Mouse (Mus musculus): Measurements from ENCODE around the gene Filip1. TPM values are rescaled to one million over a fixed set of nuclear protein-coding genes. Genes with fewer than 3 reads are reported as not detected.
A peak's percentile ranks its signal among the peaks of the same experiment; 100 is the strongest.

Gene Filip1
- total and polyA plus RNA-seq, 3 experiments = 0.71 to 1.5 (median 1.3) TPM

DNA sequence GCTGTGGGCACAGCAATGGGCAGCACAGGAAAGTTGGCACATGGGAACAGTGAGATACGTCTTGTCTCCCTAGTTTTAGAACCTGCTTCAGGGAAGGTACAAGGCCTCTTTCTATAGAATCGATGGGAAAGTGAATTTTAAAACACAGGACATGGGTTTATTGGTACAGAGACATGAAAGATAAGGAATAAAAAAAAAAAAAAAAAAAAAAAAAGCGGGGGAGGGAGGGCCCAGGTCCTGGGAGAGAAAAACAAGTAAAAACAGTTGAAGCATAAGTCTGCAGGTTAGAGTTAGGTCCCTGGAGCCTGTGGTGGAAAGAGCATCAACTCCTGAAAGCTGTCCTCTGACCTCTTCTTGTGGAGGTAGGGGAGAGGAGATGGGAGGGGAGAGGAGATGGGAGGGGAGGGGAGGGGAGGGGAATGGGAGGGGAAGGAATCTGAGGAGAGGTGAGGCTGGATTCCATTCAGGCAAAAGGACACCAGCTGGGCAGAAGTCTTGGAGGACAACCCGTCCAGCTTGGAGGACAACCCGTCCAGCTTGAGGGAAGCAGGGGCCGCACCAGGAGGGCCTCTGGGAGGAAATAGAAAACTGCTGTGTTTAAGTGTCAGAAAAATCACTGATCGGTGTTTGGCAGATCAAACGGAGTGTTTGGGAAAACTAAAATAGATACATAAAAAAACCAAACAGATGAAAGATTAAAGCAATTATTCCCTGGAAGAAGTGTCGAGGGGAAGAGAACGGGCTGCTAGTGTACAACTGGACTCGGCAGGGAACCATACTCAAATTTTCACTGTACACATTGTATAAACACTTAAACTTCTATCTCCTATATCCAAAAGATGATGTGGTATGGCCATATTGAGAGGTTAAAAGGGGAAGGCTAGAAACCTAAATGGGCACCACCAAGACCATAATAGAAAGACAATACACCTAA lies 201.4 kb downstream of the Filip1 start:
- Histone ChIP-seq H3K9me3 (replicated peaks; ENCODE audit: low read length) (no peaks in the 10 kb centered on the region), H3K27ac (ENCODE audit: insufficient read depth, low read depth) (no peak overlapping the region), H3K4me1 (ENCODE audit: control insufficient read depth in 1 of 2, insufficient read depth in 2 of 2) (peaks cover 7 to 12% of the 10 kb centered on the region in 2 experiments), H3K79me2 (replicated peaks; ENCODE audit: control insufficient read depth, extremely low read depth, insufficient read depth, poor library complexity, severe bottlenecking) (no peaks in the 10 kb centered on the region), H3K4me2 (ENCODE audit: insufficient read depth, low read depth, poor library complexity, severe bottlenecking) (no peak overlapping the region), H3K4me3 (replicated peaks in 1 of 3; ENCODE audit: low read depth in 2 of 3, low read length in 2 of 3, poor library complexity in 1 of 3) (no peak overlapping the region), H3K36me3 (replicated peaks in 1 of 2; ENCODE audit: control insufficient read depth in 1 of 2, insufficient read depth in 1 of 2, low read length in 1 of 2) (no peaks in the 10 kb centered on the region), H3K9ac (ENCODE audit: insufficient read depth, low read depth) (no peak overlapping the region), H3K27me3 (replicated peaks) (no peaks in the 10 kb centered on the region)
- DNase-seq (ENCODE audit: extremely low read depth) = no peak
- TF ChIP-seq CHD2 (IDR thresholded peaks at IDR 0.05; ENCODE audit: low read length) (no peak), ZNF384 (IDR thresholded peaks at IDR 0.05; ENCODE audit: low read depth, low read length) (0 out of 2 replicates have a peak, but pooled peaks have one; percentile 25)
- in situ Hi-C loops (cut with MboI; ENCODE audit: low pct_ligation_motif_present, low pct_unique_long_range_greater_than_20kb, low sequenced_read_pairs) (no loop called here), dilution Hi-C loops (cut with MboI; ENCODE audit: extremely low pct_ligation_motif_present, extremely low pct_unique_long_range_greater_than_20kb, low sequenced_read_pairs) (no loop called here)

DNA sequence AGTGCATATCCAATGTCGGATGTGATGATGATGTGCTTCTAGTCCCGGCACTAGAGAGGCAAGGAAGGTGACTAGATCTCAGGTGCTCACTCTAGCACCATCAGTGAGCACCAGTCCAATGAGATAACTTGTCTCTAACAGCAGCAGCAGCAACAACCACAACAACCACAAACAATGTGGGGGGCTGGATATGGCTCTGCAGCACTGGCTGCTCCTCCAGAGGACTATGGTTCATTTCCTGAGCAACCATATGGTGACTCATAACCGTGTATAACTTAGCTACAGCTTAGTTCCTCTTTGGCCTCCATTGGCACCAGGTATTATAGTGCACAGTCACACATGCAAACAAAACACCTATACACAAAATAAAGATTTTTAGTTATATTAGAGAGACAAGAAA lies 202.1 kb downstream of the Filip1 start:
- in situ Hi-C loops (cut with MboI; ENCODE audit: low pct_ligation_motif_present, low pct_unique_long_range_greater_than_20kb, low sequenced_read_pairs) = no loop called here
- dilution Hi-C loops (cut with MboI; ENCODE audit: extremely low pct_ligation_motif_present, extremely low pct_unique_long_range_greater_than_20kb, low sequenced_read_pairs) = no loop called here
- H3K9me3 ChIP-seq (replicated peaks; ENCODE audit: low read length) = no peaks in the 10 kb centered on the region
- H3K4me2 ChIP-seq (ENCODE audit: insufficient read depth, low read depth, poor library complexity, severe bottlenecking) = no peak overlapping the region
- no peaks in the 10 kb centered on the region for H3K79me2 ChIP-seq (replicated peaks; ENCODE audit: control insufficient read depth, extremely low read depth, insufficient read depth, poor library complexity, severe bottlenecking)
- H3K4me1 ChIP-seq (ENCODE audit: control insufficient read depth in 1 of 2, insufficient read depth in 2 of 2) = peaks cover 7 to 13% of the 10 kb centered on the region in 2 experiments
- TF ChIP-seq EP300 (IDR thresholded peaks at IDR 0.05; ENCODE audit: low read length) = peak; percentile 28; the same call in 1 of the 2 replicates
- TF ChIP-seq MEF2A (IDR thresholded peaks at IDR 0.05; ENCODE audit: borderline replicate concordance, low read depth, low read length) = no peak
- no peak for TF ChIP-seq SMC3 (IDR thresholded peaks at IDR 0.05; ENCODE audit: low read depth, low read length)
- no peak for TF ChIP-seq ZMIZ1 (IDR thresholded peaks at IDR 0.05; ENCODE audit: low read depth, low read length)
- TF ChIP-seq TBP (conservative IDR thresholded peaks at IDR 0.05; ENCODE audit: low read depth, low read length) = no peak
- no peak for TF ChIP-seq CHD2 (IDR thresholded peaks at IDR 0.05; ENCODE audit: low read length)
- no peak for TF ChIP-seq ZNF384 (IDR thresholded peaks at IDR 0.05; ENCODE audit: low read depth, low read length)
- no peak for TF ChIP-seq RCOR1 (conservative IDR thresholded peaks at IDR 0.05; ENCODE audit: low read depth, low read length)
- no peak overlapping the region for H3K9ac ChIP-seq (ENCODE audit: insufficient read depth, low read depth)
- no peaks in the 10 kb centered on the region for H3K27me3 ChIP-seq (replicated peaks)
- no peaks in the 10 kb centered on the region for H3K36me3 ChIP-seq (replicated peaks in 1 of 2; ENCODE audit: control insufficient read depth in 1 of 2, insufficient read depth in 1 of 2, low read length in 1 of 2)
- no peak overlapping the region for H3K4me3 ChIP-seq (replicated peaks in 1 of 3; ENCODE audit: low read depth in 2 of 3, low read length in 2 of 3, poor library complexity in 1 of 3)
- no peak overlapping the region for H3K27ac ChIP-seq (ENCODE audit: insufficient read depth, low read depth)
- peak; percentile 45 for DNase-seq (ENCODE audit: extremely low read depth)

DNA sequence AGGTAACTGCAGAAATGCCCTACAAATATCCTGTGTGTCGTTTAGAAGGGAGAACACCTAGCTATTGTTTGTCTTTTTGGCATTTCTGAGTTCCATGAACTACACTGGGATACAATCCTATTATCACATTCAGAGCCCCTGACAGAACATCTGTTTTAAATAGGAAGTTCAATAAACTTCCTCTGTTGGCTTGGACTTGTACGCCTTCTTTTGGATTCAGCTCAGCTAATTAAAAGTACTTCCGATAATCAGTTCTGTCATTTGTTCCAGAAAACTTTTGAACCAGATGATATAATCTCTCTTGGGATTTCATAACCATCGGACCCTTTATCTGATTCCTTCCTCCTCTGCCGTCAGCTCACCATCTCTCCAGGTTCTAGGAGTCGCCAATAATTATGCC lies 203.2 kb downstream of the Filip1 start:
- Histone ChIP-seq H3K4me3 (replicated peaks in 1 of 3; ENCODE audit: low read depth in 2 of 3, low read length in 2 of 3, poor library complexity in 1 of 3) (no peak overlapping the region), H3K9ac (ENCODE audit: insufficient read depth, low read depth) (no peak overlapping the region), H3K36me3 (replicated peaks in 1 of 2; ENCODE audit: control insufficient read depth in 1 of 2, insufficient read depth in 1 of 2, low read length in 1 of 2) (no peaks in the 10 kb centered on the region), H3K27ac (ENCODE audit: insufficient read depth, low read depth) (no peak overlapping the region), H3K4me2 (ENCODE audit: insufficient read depth, low read depth, poor library complexity, severe bottlenecking) (no peak overlapping the region), H3K9me3 (replicated peaks; ENCODE audit: low read length) (no peaks in the 10 kb centered on the region), H3K79me2 (replicated peaks; ENCODE audit: control insufficient read depth, extremely low read depth, insufficient read depth, poor library complexity, severe bottlenecking) (no peaks in the 10 kb centered on the region), H3K4me1 (ENCODE audit: control insufficient read depth in 1 of 2, insufficient read depth in 2 of 2) (peaks cover 7 to 13% of the 10 kb centered on the region in 2 experiments), H3K27me3 (replicated peaks) (no peaks in the 10 kb centered on the region)
- DNase-seq (ENCODE audit: extremely low read depth) = no peak
- dilution Hi-C loops (cut with MboI; ENCODE audit: extremely low pct_ligation_motif_present, extremely low pct_unique_long_range_greater_than_20kb, low sequenced_read_pairs) = no loop called here
- TF ChIP-seq GABPA (IDR thresholded peaks at IDR 0.05; ENCODE audit: insufficient replicate concordance, low read depth, low read length) = no peak
- in situ Hi-C loops (cut with MboI; ENCODE audit: low pct_ligation_motif_present, low pct_unique_long_range_greater_than_20kb, low sequenced_read_pairs) = loop anchor here (10.0 kb wide), 1 partner anchor 195 kb away; no protein-coding TSS in a partner anchor

Measured in CH12.LX (cell line).